Mouse (Mus musculus): ENCODE results near the gene Prkcsh. TPM values are rescaled to one million over a fixed set of nuclear protein-coding genes. Genes with fewer than 3 reads are reported as not detected.

The Prkcsh gene
- total RNA-seq, 2 experiments from 2014 or later, result 85.9 to 104 TPM

DNA sequence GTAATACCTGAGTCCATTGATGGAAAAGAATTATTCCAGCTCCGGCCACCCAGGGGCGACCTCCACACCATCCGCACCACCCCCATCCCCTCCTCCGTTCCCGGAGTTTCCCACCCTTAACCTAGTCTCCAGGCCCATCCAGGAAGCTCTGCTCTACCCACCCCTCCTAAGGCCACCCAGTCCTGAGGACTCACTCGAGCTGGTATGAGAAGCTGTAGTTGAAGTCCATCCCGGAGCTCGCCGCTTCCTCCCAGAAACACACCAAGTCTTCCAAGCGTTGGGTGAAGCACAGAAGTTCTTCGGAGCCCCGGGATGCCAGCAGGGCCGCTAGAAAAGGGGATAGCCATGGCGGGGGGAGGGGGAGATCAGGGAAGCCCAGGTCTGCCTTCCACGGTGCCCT lies 40.6 kb upstream of the Prkcsh start:
- Histone ChIP-seq H3K4me3 (peak overlapping the region; percentile 47), H3K27ac (peak overlapping the region; percentile 70)
- no peak for DNase-seq (ENCODE audit: extremely low spot score in 1 of 2, low spot score in 2 of 2)
- intact Hi-C loops (cut with DNase I), result loop anchor here (2.0 kb wide), 2 partner anchors 41 to 45 kb away; partner anchors contain the start of genes Ccdc151 and Prkcsh
- TF ChIP-seq CTCF (IDR thresholded peaks at IDR 0.05), result no peak; the same call in 1 of the 2 replicates

DNA sequence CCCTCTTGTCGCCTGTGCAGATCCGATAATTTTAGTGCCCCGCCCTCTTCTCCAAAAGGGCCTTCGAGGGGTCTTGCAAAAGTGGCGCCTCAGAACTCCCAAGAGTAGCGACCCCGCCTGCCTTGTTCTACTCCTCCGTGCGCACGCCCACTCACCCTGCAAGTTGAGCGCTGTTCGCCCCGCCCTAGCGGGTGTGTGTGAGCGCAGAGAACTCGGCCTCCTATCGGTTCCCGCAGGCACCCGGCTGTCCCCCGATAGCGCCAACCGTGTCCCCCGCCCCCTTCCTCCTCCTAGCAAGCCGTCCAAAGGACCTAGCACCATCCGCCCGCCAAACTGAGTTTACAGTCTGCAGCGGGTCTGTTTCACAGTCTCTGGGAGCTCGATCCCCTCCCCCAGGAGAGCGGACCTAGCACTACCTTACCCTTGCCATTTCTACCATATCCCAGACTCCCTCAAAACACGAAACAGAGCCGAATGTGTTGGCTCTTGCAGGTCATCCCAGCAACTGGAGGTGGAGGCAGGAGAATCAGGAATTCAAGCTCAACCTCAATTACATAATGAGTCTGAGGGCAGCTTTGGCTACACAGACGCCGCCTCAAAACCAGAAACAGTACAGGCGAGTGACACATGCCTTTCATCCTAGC lies 40.1 kb upstream of the Prkcsh start:
- Histone ChIP-seq H3K27ac (peak overlapping the region; percentile 70), H3K4me3 (peak overlapping the region; percentile 47)
- TF ChIP-seq CTCF (IDR thresholded peaks at IDR 0.05), result peak; percentile 22; the same call in 1 of the 2 replicates
- intact Hi-C loops (cut with DNase I), result loop anchor here (2.0 kb wide), 2 partner anchors 40 to 46 kb away; partner anchors contain the start of genes Ccdc151 and Prkcsh
- DNase-seq (ENCODE audit: extremely low spot score in 1 of 2, low spot score in 2 of 2), result peak; percentile 78 to 83

DNA sequence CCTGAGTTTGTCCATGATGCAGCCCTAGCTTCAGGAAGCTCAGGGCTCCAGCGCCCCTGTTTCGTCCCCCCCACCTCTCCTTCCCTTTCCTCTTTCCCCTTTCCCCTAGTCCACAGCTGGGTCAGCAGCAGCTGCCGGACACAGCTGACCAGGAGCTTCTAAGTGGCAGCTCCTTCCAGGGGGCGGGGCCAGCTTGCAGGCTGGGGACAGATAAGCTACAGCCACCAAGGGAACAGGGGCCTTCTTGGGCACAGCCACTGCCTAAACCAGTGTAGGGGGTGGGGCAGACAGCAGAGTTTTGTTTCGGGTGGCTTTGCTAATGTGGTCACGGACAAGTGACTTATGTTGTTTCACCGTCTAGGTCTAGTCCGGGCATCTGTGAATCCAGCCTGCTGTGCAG lies 39.2 kb upstream of the Prkcsh start, which contains the start of gene Epor:
Gene Epor, minus strand, starts transcription at position 90 of the 400 bp plus-strand sequence.
- TF ChIP-seq CTCF (IDR thresholded peaks at IDR 0.05), result no peak
- peak within 1 kb of the TSS; percentile 70 for H3K27ac ChIP-seq
- peak within 1 kb of the TSS; percentile 47 for H3K4me3 ChIP-seq

DNA sequence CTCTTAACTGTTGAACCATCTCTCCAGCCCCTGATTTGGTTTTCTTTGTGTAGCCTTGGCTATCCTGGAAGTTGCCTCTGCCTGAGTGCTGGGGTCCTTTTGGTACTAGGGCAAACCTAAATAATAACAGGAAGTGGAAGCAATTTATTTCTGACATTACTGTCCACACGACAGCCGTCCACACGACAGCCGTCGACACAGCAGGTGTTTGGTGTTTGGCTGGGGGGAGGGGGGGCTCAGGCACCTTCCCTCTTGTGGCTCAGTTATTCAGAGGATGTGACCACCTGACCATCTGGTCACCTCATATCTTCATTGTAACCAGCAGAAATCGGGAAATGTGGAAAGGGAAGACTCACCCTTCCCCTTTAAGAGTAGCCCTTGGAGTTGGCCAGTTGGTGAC lies 33.7 kb upstream of the Prkcsh start:
- no peak for TF ChIP-seq CTCF (IDR thresholded peaks at IDR 0.05)
- no peak overlapping the region for H3K27ac ChIP-seq
- DNase-seq (ENCODE audit: extremely low spot score in 1 of 2, low spot score in 2 of 2), result no peak
- no peak overlapping the region for H3K4me3 ChIP-seq
- intact Hi-C loops (cut with DNase I), result no loop called here

More for the DNA sequence above, 39.2 kb upstream of the Prkcsh start, which contains the start of gene Epor:
- intact Hi-C loops (cut with DNase I), result loop anchor here (2.0 kb wide), 2 partner anchors 39 to 47 kb away; partner anchors contain the start of genes Ccdc151 and Prkcsh
- DNase-seq (ENCODE audit: extremely low spot score in 1 of 2, low spot score in 2 of 2), result no peak

DNA sequence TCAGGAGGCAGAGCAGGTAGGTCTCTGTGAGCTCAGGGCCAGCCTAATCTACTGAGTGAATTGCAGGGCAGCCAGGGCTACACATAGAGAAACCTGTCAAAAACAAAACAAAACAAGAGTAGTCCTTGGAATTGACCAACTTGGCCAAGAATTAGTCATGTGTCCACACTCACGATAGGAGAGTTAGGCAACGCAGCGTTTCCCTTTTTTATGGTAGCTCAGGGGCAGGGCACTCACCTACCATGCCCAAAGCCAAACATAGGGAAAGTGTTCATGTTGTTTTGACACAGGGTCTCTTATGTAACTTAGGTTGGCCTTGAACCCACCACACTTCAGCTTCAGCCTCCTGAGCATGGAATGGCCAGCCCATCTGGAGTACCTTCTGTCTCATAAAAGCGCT lies 33.3 kb upstream of the Prkcsh start:
- intact Hi-C loops (cut with DNase I), result no loop called here
- H3K4me3 ChIP-seq, result no peak overlapping the region
- no peak overlapping the region for H3K27ac ChIP-seq
- no peak for TF ChIP-seq CTCF (IDR thresholded peaks at IDR 0.05)
- DNase-seq (ENCODE audit: extremely low spot score in 1 of 2, low spot score in 2 of 2), result no peak

DNA sequence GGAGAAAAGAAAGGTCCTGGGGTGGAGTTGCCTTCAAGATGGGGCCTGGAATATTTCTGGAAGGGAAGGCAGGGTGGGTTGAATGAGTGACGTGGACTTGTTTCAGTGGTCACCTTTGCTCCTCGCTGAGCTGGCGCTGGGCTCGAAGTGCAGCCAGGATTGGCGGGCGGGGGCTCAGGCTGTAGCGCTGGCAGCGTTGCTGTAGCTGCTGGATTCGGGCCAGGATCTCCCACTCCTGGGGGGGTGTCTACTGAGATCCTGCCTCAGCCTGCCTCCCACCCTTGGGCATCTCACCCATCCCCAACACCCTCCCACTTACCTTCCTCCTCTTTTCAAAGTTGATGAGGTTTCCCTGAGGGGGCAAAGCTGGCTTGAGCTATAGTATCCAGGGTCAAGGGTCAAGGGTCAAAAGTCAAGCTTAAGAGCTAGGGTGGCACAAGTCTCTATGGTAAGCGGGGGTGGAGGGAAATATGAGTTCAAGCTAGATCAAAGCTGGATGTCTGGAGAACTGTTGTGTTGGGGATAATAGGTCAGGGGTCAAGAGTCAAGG lies 25.9 kb upstream of the Prkcsh start:
- no peak overlapping the region for H3K27ac ChIP-seq
- H3K4me3 ChIP-seq, result no peak overlapping the region
- DNase-seq (ENCODE audit: extremely low spot score in 1 of 2, low spot score in 2 of 2), result no peak
- intact Hi-C loops (cut with DNase I), result loop anchor here (5.0 kb wide), 1 partner anchor 171 kb away; no protein-coding TSS in a partner anchor
- TF ChIP-seq CTCF (IDR thresholded peaks at IDR 0.05), result no peak

DNA sequence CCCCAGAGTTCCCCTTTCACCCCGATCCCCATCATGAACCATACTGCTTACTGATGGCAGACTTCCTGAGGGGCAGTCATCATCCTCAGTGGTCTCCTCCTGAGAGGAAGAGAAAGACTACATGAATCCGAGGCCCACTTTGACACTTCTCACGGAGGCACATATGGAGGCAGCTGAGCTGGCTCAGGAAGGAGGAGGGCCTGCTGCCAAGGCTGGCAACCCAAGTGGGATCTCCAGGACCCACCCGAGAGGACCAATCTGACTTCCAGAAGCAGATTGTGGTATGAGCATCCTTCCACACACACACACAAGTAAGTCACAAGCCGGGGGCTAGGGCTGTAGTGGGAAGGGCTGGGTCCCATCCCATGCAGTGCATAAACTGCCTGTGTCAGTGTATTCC lies 25.3 kb upstream of the Prkcsh start:
- Histone ChIP-seq H3K4me3 (no peak overlapping the region), H3K27ac (no peak overlapping the region)
- intact Hi-C loops (cut with DNase I), result loop anchor here (5.0 kb wide), 1 partner anchor 170 kb away; no protein-coding TSS in a partner anchor
- TF ChIP-seq CTCF (IDR thresholded peaks at IDR 0.05), result no peak
- DNase-seq (ENCODE audit: extremely low spot score in 1 of 2, low spot score in 2 of 2), result no peak

DNA sequence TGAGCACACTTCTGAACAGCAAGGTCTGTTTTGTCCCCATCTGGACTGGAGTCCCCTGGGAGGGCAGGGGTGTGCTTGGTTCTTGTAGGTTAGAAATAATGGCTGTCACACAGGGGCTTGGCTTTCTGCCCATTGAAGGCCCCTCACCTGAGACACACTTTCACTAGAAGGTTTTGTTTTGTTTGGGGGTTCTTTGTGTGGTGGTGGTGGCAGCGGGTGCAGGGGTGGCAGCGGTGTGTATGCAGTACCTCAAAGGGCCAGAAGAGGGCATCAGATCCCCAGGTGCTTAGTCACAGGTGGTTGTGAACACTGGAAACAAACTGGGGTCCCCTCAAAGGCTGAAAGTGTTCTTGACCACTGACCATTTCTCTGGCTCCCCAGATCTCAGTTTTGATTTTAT lies 24.6 kb upstream of the Prkcsh start:
- no peak overlapping the region for H3K4me3 ChIP-seq
- DNase-seq (ENCODE audit: extremely low spot score in 1 of 2, low spot score in 2 of 2), result no peak
- H3K27ac ChIP-seq, result no peak overlapping the region
- intact Hi-C loops (cut with DNase I), result loop anchor here (2.0 to 5.0 kb wide), 2 partner anchors 77 to 169 kb away; no protein-coding TSS in a partner anchor
- peak; percentile 64 for TF ChIP-seq CTCF (IDR thresholded peaks at IDR 0.05)

DNA sequence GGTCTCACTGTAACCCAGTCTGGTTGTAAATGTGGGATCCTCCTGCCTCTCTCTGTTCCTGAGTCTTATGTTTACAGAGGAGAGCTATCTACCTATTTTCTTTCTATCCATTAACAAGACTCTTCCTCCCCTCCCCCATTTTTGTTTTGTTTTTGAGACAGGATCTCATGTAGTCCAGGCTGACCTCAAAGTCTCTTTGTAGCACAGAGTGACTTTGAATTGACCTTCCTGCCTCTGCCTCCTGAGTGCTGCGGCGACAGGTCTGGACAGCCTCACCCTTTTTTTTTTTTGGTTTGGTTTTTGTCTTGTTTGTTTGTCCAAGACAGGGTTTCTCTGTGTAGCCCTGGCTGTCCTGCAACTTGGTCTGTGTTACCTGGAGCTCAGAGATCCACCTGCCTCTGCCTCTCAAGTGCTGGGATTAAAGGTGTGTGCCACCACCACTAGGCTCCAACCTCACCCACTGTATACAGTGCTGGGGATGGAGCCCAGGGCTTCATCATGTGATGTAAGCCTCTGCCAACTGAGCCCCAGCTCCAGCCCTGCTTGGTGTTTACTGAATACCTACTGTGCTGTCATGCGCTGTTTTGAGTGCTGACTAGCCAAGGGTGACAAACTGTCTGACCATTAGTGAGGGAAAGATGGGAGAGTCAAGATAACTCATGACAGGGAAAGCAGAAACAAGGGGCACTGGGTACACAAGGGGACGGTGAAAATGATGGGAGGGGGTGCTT lies 24.0 kb upstream of the Prkcsh start:
- no peak for TF ChIP-seq CTCF (IDR thresholded peaks at IDR 0.05)
- Histone ChIP-seq H3K27ac (no peak overlapping the region), H3K4me3 (no peak overlapping the region)
- DNase-seq (ENCODE audit: extremely low spot score in 1 of 2, low spot score in 2 of 2), result no peak
- intact Hi-C loops (cut with DNase I), result loop anchor here (2.0 to 5.0 kb wide), 2 partner anchors 76 to 169 kb away; no protein-coding TSS in a partner anchor

DNA sequence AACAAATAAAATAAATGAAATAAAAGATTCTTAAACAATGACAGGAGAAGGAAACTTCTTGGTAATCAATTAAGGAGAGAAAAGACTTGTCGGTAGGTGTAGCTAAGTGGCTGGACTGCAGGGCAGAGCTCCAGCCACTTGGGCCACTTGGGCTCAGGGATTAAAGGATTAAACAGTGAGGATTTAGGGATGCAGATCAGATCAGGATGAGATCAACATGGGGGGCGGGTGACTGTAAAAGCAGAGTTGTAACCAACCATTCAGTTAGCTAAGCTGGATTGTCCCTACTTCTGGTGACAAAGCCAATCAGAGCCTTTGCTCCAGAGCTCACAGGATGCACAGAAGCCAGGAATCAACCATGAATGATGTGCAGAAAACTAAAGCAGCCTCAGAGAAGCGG lies 18.7 kb upstream of the Prkcsh start:
- no peak overlapping the region for H3K27ac ChIP-seq
- no peak for TF ChIP-seq CTCF (IDR thresholded peaks at IDR 0.05)
- H3K4me3 ChIP-seq, result no peak overlapping the region
- intact Hi-C loops (cut with DNase I), result no loop called here
- no peak for DNase-seq (ENCODE audit: extremely low spot score in 1 of 2, low spot score in 2 of 2)

DNA sequence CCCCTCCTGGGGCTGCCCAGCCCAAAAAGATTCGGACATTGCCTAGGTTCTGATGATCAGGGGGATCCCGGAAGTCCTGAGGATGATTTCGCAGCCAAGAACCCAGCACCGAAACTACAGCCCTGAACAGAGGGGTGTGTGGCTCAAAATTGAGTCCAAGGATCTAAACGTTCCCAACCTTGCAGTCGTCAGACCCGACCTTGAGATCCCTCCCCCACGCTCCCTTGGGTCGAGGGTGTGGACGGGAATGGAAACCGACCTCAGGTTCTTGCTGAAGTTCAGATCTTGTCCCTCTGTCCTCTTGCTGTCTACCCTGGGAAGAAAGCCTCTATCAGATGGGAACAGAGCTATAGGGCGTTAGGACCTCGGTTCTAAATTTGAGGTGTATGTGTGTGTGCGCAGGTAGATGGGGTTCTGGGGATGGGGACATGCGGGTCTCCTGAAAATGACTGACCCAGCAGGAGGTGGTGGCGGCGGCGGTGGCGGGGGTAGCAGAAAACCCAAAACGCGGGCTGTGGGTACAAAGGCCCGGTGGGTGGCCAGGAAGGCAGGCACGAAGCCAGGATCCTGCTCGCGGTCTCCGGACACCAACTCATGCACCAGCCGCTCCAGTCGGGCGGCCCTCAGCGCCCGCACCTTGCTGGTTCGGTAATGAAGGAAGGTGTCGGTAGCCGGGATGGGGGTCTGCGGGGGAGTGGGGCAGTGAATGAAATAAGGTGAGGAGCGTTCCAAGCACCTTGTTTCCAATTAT lies 14.8 kb upstream of the Prkcsh start:
- intact Hi-C loops (cut with DNase I), result no loop called here
- H3K4me3 ChIP-seq, result no peak overlapping the region; the same call in 1 of the 2 replicates
- no peak for DNase-seq (ENCODE audit: extremely low spot score in 1 of 2, low spot score in 2 of 2)
- H3K27ac ChIP-seq, result no peak overlapping the region
- TF ChIP-seq CTCF (IDR thresholded peaks at IDR 0.05), result no peak
